Mouse (Mus musculus) testis, postnatal 10 days (tissue): ENCODE data around the gene Fam171a2.
"Not testable (repeated sequence)": the region's sequence is repeated elsewhere in the genome, so short reads cannot be mapped to it uniquely, and the experiment has no call there.

Source experiments
- DNase-seq: peaks from one replicate; pipeline ENCODE4 v3.0.0; 2021; ENCODE audit warnings: low spot score

Gene Fam171a2

GRCm38 (mm10) chr11:102393719-102394420, 53.6 kb downstream of the Fam171a2 start:
- DNase-seq, result no peak

- DNase-seq, result peak; percentile 95
These were observed 54.2 kb downstream of the Fam171a2 start, which contains the start of gene Rundc3a for GRCm38 (mm10) chr11:102393238-102393634. TSS of gene Rundc3a (plus strand) at chr11:102393403.

GRCm38 (mm10) chr11:102392441-102393237, 54.8 kb downstream of the Fam171a2 start:
- DNase-seq, result no peak

GRCm38 (mm10) chr11:102389436-102389835, 58.0 kb downstream of the Fam171a2 start:
- not testable (repeated sequence) for DNase-seq
